In the genomic region with DNA sequence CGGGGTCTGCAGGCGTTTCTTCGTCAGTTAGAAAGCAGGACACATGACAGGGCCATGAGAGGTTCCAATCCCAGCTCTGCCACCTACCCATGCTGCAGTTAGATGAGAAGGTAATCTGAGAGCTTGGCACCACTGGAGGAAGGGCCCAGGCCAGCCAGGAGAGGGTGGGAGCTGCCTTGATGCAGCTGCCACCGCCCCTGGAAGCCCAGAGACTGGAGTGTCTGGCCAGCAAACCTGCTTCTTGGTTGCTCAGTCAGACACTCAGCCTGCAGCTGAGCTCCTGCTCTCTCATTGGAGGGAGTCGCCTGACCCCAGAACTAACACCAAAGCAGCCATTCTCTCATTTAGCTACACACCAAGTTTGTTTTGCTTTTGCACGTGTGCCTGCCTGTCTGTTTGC, we compare ENCODE assay signal across 15 mouse cellular contexts. TPM values are rescaled to one million over a fixed set of nuclear protein-coding genes. Genes with fewer than 3 reads are reported as not detected.
A peak's percentile ranks its signal among the peaks of the same experiment; 100 is the strongest.
DNase-seq lines count a peak whose midpoint lies in the region; ATAC-seq and TF ChIP-seq lines count a peak whose summit lies in the region.
"Had no signal": no experiment of that assay in that cellular context is flagged by ENCODE, and none has a peak within 500 bp of the region (broad histone marks: within the 10 kb centered on the region; RNA-seq: fewer than 3 reads in every experiment).

No protein-coding gene starts in this region.

- no peak for TF ChIP-seq CTCF in kidney, postnatal 0 days (IDR thresholded peaks at IDR 0.05; ENCODE audit: low read depth)

- H3K4me3 ChIP-seq in heart, embryonic 11.5 days (ENCODE audit: low read depth, low read length): no peak overlapping the region
- H3K4me3 ChIP-seq in kidney, postnatal 0 days (replicated peaks; ENCODE audit: low read depth, low read length): no peak overlapping the region
- H3K4me3 ChIP-seq in forebrain, embryonic 16.5 days (replicated peaks; ENCODE audit: low read length): no peak overlapping the region
- H3K4me3 ChIP-seq in hindbrain, embryonic 16.5 days (ENCODE audit: low read length): no peak overlapping the region
- H3K4me3 ChIP-seq: stomach, embryonic 15.5 days had no signal

- H3K4me1 ChIP-seq in heart, embryonic 11.5 days (ENCODE audit: control insufficient read depth, insufficient read depth, low read length): peaks cover 27% of the 10 kb centered on the region
- H3K4me1 ChIP-seq in kidney, postnatal 0 days (replicated peaks; ENCODE audit: insufficient read depth, low read length): no peaks in the 10 kb centered on the region
- no peaks in the 10 kb centered on the region for H3K4me1 ChIP-seq in forebrain, embryonic 16.5 days (replicated peaks; ENCODE audit: control insufficient read depth, insufficient read depth, low read length)
- no peaks in the 10 kb centered on the region for H3K4me1 ChIP-seq in hindbrain, embryonic 16.5 days (ENCODE audit: control insufficient read depth, insufficient read depth, low read depth, low read length)
- H3K4me1 ChIP-seq: stomach, embryonic 15.5 days had no signal

- no peak overlapping the region for H3K4me2 ChIP-seq in heart, embryonic 11.5 days
- no peak overlapping the region for H3K4me2 ChIP-seq in kidney, postnatal 0 days (ENCODE audit: low read length)
- H3K4me2 ChIP-seq in forebrain, embryonic 16.5 days (ENCODE audit: low read length): no peak overlapping the region
- H3K4me2 ChIP-seq in hindbrain, embryonic 16.5 days (ENCODE audit: low read length): no peak overlapping the region
- H3K4me2 ChIP-seq: stomach, embryonic 15.5 days had no signal

- no peak for ATAC-seq in heart, embryonic 11.5 days (replicated peaks; ENCODE audit: insufficient number of reproducible peaks, low FRiP score, low TSS enrichment)
- no peak for ATAC-seq in kidney, postnatal 0 days (replicated peaks; ENCODE audit: low FRiP score, low read depth)
- no peak for ATAC-seq in forebrain, embryonic 16.5 days
- no peak for ATAC-seq in hindbrain, embryonic 16.5 days
- ATAC-seq: forebrain, postnatal 0 days; lung, postnatal 0 days; Patski had no signal

- H3K9ac ChIP-seq in heart, embryonic 11.5 days (ENCODE audit: low read depth, low read length): peak overlapping the region; percentile 28; the same call in 1 of the 2 replicates
- H3K9ac ChIP-seq in kidney, postnatal 0 days (ENCODE audit: low read depth, low read length): no peak overlapping the region
- H3K9ac ChIP-seq in forebrain, embryonic 16.5 days (replicated peaks; ENCODE audit: low read depth, low read length): no peak overlapping the region
- H3K9ac ChIP-seq in hindbrain, embryonic 16.5 days (ENCODE audit: low read depth, low read length): no peak overlapping the region
- H3K9ac ChIP-seq: forebrain, postnatal 0 days; liver, embryonic 14.5 days; stomach, embryonic 15.5 days had no signal

- intact Hi-C loops in heart, postnatal 36 days (cut with DNase I): no loop called here

- peaks cover 19% of the 10 kb centered on the region for H3K36me3 ChIP-seq in heart, embryonic 11.5 days (ENCODE audit: control insufficient read depth, insufficient read depth, low read length)
- peaks cover 43% of the 10 kb centered on the region for H3K36me3 ChIP-seq in kidney, postnatal 0 days (ENCODE audit: insufficient read depth, low read length)
- peaks cover 12% of the 10 kb centered on the region; the same call in 1 of the 2 replicates for H3K36me3 ChIP-seq in forebrain, embryonic 16.5 days (ENCODE audit: control insufficient read depth, insufficient read depth)
- H3K36me3 ChIP-seq in hindbrain, embryonic 16.5 days (ENCODE audit: control insufficient read depth, insufficient read depth, low read length): peaks cover 17% of the 10 kb centered on the region; the same call in 1 of the 2 replicates

- no peaks in the 10 kb centered on the region for H3K9me3 ChIP-seq in heart, embryonic 11.5 days (replicated peaks; ENCODE audit: control insufficient read depth, low read length)
- no peaks in the 10 kb centered on the region for H3K9me3 ChIP-seq in kidney, postnatal 0 days (replicated peaks; ENCODE audit: low read length)
- no peaks in the 10 kb centered on the region for H3K9me3 ChIP-seq in forebrain, embryonic 16.5 days (ENCODE audit: control insufficient read depth, low read length)
- H3K9me3 ChIP-seq in hindbrain, embryonic 16.5 days (ENCODE audit: control insufficient read depth, low read length): no peaks in the 10 kb centered on the region
- H3K9me3 ChIP-seq: stomach, embryonic 15.5 days had no signal

- WGBS in heart, embryonic 11.5 days (ENCODE audit: insufficient replicate concordance): 64% methylated on average over 6 of the region's 6 CpGs
- 43% methylated on average over 6 of the region's 6 CpGs for WGBS in kidney, postnatal 0 days
- WGBS in forebrain, embryonic 16.5 days: 86% methylated on average over 6 of the region's 6 CpGs
- WGBS in hindbrain, embryonic 16.5 days: 88% methylated on average over 6 of the region's 6 CpGs

- peak overlapping the region; percentile 87 for H3K27ac ChIP-seq in heart, embryonic 11.5 days (ENCODE audit: low read depth, low read length)
- no peak overlapping the region for H3K27ac ChIP-seq in kidney, postnatal 0 days
- no peak overlapping the region for H3K27ac ChIP-seq in forebrain, embryonic 16.5 days (ENCODE audit: low read length)
- H3K27ac ChIP-seq in hindbrain, embryonic 16.5 days (ENCODE audit: low read depth, low read length): no peak overlapping the region
- H3K27ac ChIP-seq: liver, embryonic 14.5 days; stomach, embryonic 15.5 days had no signal

- no peaks in the 10 kb centered on the region for H3K27me3 ChIP-seq in heart, embryonic 11.5 days (ENCODE audit: control insufficient read depth, insufficient read depth, low read length)
- H3K27me3 ChIP-seq in kidney, postnatal 0 days (ENCODE audit: insufficient read depth, low read length): no peaks in the 10 kb centered on the region
- no peaks in the 10 kb centered on the region for H3K27me3 ChIP-seq in forebrain, embryonic 16.5 days (replicated peaks; ENCODE audit: control insufficient read depth, insufficient read depth, low read length)
- no peaks in the 10 kb centered on the region for H3K27me3 ChIP-seq in hindbrain, embryonic 16.5 days (replicated peaks; ENCODE audit: control insufficient read depth, insufficient read depth, low read length)
- H3K27me3 ChIP-seq: Patski; stomach, embryonic 15.5 days had no signal

- no peak for DNase-seq in heart, postnatal 36 days
- DNase-seq in kidney, postnatal 0 days (ENCODE audit: low spot score): peak; percentile 31
- DNase-seq in kidney, adult 8-10 months: no peak
- peak; percentile 71 for DNase-seq in gastrocnemius, postnatal 25 days
- DNase-seq in thymus, postnatal 25 days: peak; percentile 60
- DNase-seq: B cell, adult 2 months; cerebellum, adult 9-11 months; forebrain, postnatal 0 days had no signal

RNA-seq across cellular contexts. Expression of a gene that starts 39.3 kb away (rescaled TPM):
- 43.1 and 43.7 TPM in 2 replicates for polyA plus RNA-seq in heart, embryonic 11.5 days (2014; fragmentation: Nextera tagmentation; extraction: Ambion mirVana)
- 10 to 100 TPM; 14.3 to 15.8 TPM for total RNA-seq in heart, postnatal 36 days (2021)
- polyA plus RNA-seq in kidney, postnatal 0 days (2015; fragmentation: Nextera tagmentation; extraction: Ambion mirVana): 0.79 and 0.82 TPM in 2 replicates
- total RNA-seq in gastrocnemius, postnatal 25 days (2021): 10 to 100 TPM; 15.1 to 15.9 TPM
- polyA plus RNA-seq in forebrain, embryonic 16.5 days (2015; fragmentation: Nextera tagmentation; extraction: Ambion mirVana): 0.20 and 0.48 TPM in 2 replicates
- 0.50 and 0.69 TPM in 2 replicates for polyA plus RNA-seq in hindbrain, embryonic 16.5 days (2015; fragmentation: Nextera tagmentation; extraction: Ambion mirVana)

RNA-seq across cellular contexts. Expression of a gene that starts 50.0 kb away (rescaled TPM):
- 10.0 and 11.7 TPM in 2 replicates for polyA plus RNA-seq in heart, embryonic 11.5 days (2014; fragmentation: Nextera tagmentation; extraction: Ambion mirVana)
- total RNA-seq in heart, postnatal 36 days (2021): 10 to 100 TPM; 24.7 to 32.1 TPM
- 4.5 and 4.7 TPM in 2 replicates for polyA plus RNA-seq in kidney, postnatal 0 days (2015; fragmentation: Nextera tagmentation; extraction: Ambion mirVana)
- 10 to 100 TPM; 90.9 to 97.0 TPM for total RNA-seq in gastrocnemius, postnatal 25 days (2021)
- 19.6 and 20.6 TPM in 2 replicates for polyA plus RNA-seq in forebrain, embryonic 16.5 days (2015; fragmentation: Nextera tagmentation; extraction: Ambion mirVana)
- 31.1 and 33.2 TPM in 2 replicates for polyA plus RNA-seq in hindbrain, embryonic 16.5 days (2015; fragmentation: Nextera tagmentation; extraction: Ambion mirVana)

Comparison
In these comparisons a context has a peak if more than half of its experiments do, and no peak if none do; other contexts are left out.
1. DNase-seq: peak in kidney, postnatal 0 days (single experiment), gastrocnemius, postnatal 25 days (single experiment) and thymus, postnatal 25 days (single experiment); none in heart, postnatal 36 days (0 of 2) and kidney, adult 8-10 months (0 of 2).
2. RNA of a gene that starts 39.3 kb away (polyA plus RNA-seq): 43.1 to 43.7 TPM in heart, embryonic 11.5 days; 0.79 to 0.82 TPM in kidney, postnatal 0 days, 0.50 to 0.69 TPM in hindbrain, embryonic 16.5 days and 0.20 to 0.48 TPM in forebrain, embryonic 16.5 days; every median in the first group is over 10 times any median in the second.